Mouse (Mus musculus): ENCODE data around the gene Rangrf.
"Not testable (repeated sequence)": the region's sequence is repeated elsewhere in the genome, so short reads cannot be mapped to it uniquely, and the experiment has no call there.

Gene Rangrf

GRCm38 (mm10) chr11:68946001-68946400, 29.0 kb downstream of the Rangrf start:
- no peaks in the 10 kb centered on the region for H3K9me3 ChIP-seq (ENCODE audit: low read length)
- peaks cover 19% of the 10 kb centered on the region for H3K36me3 ChIP-seq (ENCODE audit: insufficient read depth, low read length)
- TF ChIP-seq NANOG (IDR thresholded peaks at IDR 0.05; ENCODE audit: borderline replicate concordance, low read length) (no peak), POU5F1 (IDR thresholded peaks at IDR 0.05; ENCODE audit: borderline replicate concordance, low read length) (no peak), CTCF (conservative IDR thresholded peaks at IDR 0.05; ENCODE audit: low read length) (no peak)
- H3K4me3 ChIP-seq (replicated peaks; ENCODE audit: low read length) = no peak overlapping the region
- peaks cover 20% of the 10 kb centered on the region for H3K4me1 ChIP-seq (replicated peaks; ENCODE audit: low read depth, low read length)
- peaks cover 34% of the 10 kb centered on the region for H3K27me3 ChIP-seq (ENCODE audit: insufficient read depth, low read length)

DNA sequence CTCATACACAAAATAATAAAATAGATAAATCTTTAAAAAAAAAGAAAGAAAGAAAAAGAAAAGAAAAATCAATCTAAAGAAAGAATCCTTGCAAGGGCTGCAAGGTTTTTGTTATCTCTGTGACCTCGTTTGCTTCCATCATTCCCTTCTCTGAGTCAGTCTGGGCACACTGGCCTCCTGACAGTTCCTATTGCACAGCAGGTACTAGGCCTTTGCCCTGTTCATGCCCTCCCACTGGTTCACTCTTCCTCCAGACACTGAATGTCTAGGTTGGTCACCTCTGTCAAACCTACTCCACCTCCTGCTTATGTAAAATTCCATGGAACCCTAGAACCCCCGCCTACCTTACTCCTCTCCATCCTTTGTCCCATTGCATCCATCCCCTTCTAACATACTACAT, 29.7 kb downstream of the Rangrf start:
- TF ChIP-seq NANOG (IDR thresholded peaks at IDR 0.05; ENCODE audit: borderline replicate concordance, low read length) (no peak), POU5F1 (IDR thresholded peaks at IDR 0.05; ENCODE audit: borderline replicate concordance, low read length) (no peak), CTCF (conservative IDR thresholded peaks at IDR 0.05; ENCODE audit: low read length) (no peak)
- Histone ChIP-seq H3K9me3 (ENCODE audit: low read length) (no peaks in the 10 kb centered on the region), H3K4me3 (replicated peaks; ENCODE audit: low read length) (no peak overlapping the region), H3K27me3 (ENCODE audit: insufficient read depth, low read length) (peaks cover 32% of the 10 kb centered on the region), H3K36me3 (ENCODE audit: insufficient read depth, low read length) (peaks cover 16% of the 10 kb centered on the region), H3K4me1 (replicated peaks; ENCODE audit: low read depth, low read length) (peaks cover 26% of the 10 kb centered on the region)

- peaks cover 34% of the 10 kb centered on the region for H3K4me1 ChIP-seq (replicated peaks; ENCODE audit: low read depth, low read length)
- no peak for TF ChIP-seq POU5F1 (IDR thresholded peaks at IDR 0.05; ENCODE audit: borderline replicate concordance, low read length)
- no peak for TF ChIP-seq CTCF (conservative IDR thresholded peaks at IDR 0.05; ENCODE audit: low read length)
- TF ChIP-seq NANOG (IDR thresholded peaks at IDR 0.05; ENCODE audit: borderline replicate concordance, low read length) = no peak
Measured at GRCm38 (mm10) chr11:68942731-68943130, 32.3 kb downstream of the Rangrf start.

GRCm38 (mm10) chr11:68940516-68940915, 34.5 kb downstream of the Rangrf start:
- H3K4me1 ChIP-seq (replicated peaks; ENCODE audit: low read depth, low read length) = peaks cover 19% of the 10 kb centered on the region
- H3K9me3 ChIP-seq (ENCODE audit: low read length) = no peaks in the 10 kb centered on the region
- peak overlapping the region; percentile 73 for H3K4me3 ChIP-seq (replicated peaks; ENCODE audit: low read length)
- TF ChIP-seq POU5F1 (IDR thresholded peaks at IDR 0.05; ENCODE audit: borderline replicate concordance, low read length) = no peak
- TF ChIP-seq NANOG (IDR thresholded peaks at IDR 0.05; ENCODE audit: borderline replicate concordance, low read length) = no peak
- TF ChIP-seq CTCF (conservative IDR thresholded peaks at IDR 0.05; ENCODE audit: low read length) = no peak
- H3K27me3 ChIP-seq (ENCODE audit: insufficient read depth, low read length) = peaks cover 3% of the 10 kb centered on the region; the same call in 1 of the 2 replicates
- H3K36me3 ChIP-seq (ENCODE audit: insufficient read depth, low read length) = peaks cover 12% of the 10 kb centered on the region

More at GRCm38 (mm10) chr11:68942731-68943130, 32.3 kb downstream of the Rangrf start:
- H3K9me3 ChIP-seq (ENCODE audit: low read length) = no peaks in the 10 kb centered on the region
- peaks cover 22% of the 10 kb centered on the region for H3K27me3 ChIP-seq (ENCODE audit: insufficient read depth, low read length)
- H3K36me3 ChIP-seq (ENCODE audit: insufficient read depth, low read length) = peaks cover 12% of the 10 kb centered on the region
- no peak overlapping the region for H3K4me3 ChIP-seq (replicated peaks; ENCODE audit: low read length)

- peaks cover 19% of the 10 kb centered on the region for H3K4me1 ChIP-seq (replicated peaks; ENCODE audit: low read depth, low read length)
- H3K9me3 ChIP-seq (ENCODE audit: low read length) = no peaks in the 10 kb centered on the region
- H3K27me3 ChIP-seq (ENCODE audit: insufficient read depth, low read length) = peaks cover 2% of the 10 kb centered on the region; the same call in 1 of the 2 replicates
- H3K4me3 ChIP-seq (replicated peaks; ENCODE audit: low read length) = peak overlapping the region; percentile 73
- peaks cover 9% of the 10 kb centered on the region for H3K36me3 ChIP-seq (ENCODE audit: insufficient read depth, low read length)
- no peak for TF ChIP-seq POU5F1 (IDR thresholded peaks at IDR 0.05; ENCODE audit: borderline replicate concordance, low read length)
- no peak for TF ChIP-seq CTCF (conservative IDR thresholded peaks at IDR 0.05; ENCODE audit: low read length)
- TF ChIP-seq NANOG (IDR thresholded peaks at IDR 0.05; ENCODE audit: borderline replicate concordance, low read length) = no peak
Measured at GRCm38 (mm10) chr11:68939451-68940304, 35.3 kb downstream of the Rangrf start.

- not testable (repeated sequence) for H3K4me3 ChIP-seq (replicated peaks; ENCODE audit: low read length); H3K27me3 ChIP-seq (ENCODE audit: insufficient read depth, low read length)
- peaks cover 19% of the 10 kb centered on the region for H3K4me1 ChIP-seq (replicated peaks; ENCODE audit: low read depth, low read length)
Measured at GRCm38 (mm10) chr11:68936951-68937350, 38.0 kb downstream of the Rangrf start.

DNA sequence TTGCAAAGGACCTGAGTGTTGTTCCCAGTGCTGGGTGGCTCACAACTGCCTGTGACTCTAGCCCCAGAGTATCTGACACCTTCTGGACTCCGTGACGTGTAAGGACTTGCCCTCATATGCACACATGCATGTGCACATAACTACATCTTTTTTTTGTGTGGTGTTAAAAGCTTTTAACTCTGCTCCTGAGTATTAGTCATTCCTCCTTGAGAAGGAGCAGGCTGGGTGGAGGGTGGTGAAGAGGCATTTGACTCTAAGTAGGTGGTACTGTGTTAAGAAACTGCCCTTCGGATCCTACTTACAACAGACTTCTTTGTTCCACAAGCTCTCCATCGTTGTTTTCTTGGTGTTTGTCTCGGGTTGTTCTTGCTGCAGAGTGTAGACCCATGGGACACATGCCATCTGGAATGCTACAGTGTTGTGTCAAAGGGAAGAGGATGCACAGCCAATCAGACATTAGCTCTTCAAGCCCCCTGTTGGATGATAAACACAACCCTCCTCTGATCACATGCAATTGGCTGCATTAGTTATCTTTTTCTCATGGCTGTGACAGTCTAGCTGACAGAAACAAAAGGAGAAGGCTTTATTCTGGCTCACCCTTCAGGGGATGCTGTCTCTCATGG, 41.0 kb downstream of the Rangrf start:
- TF ChIP-seq NANOG (IDR thresholded peaks at IDR 0.05; ENCODE audit: borderline replicate concordance, low read length) (no peak), POU5F1 (IDR thresholded peaks at IDR 0.05; ENCODE audit: borderline replicate concordance, low read length) (no peak), CTCF (conservative IDR thresholded peaks at IDR 0.05; ENCODE audit: low read length) (no peak)

More at GRCm38 (mm10) chr11:68936951-68937350, 38.0 kb downstream of the Rangrf start:
- H3K9me3 ChIP-seq (ENCODE audit: low read length); H3K36me3 ChIP-seq (ENCODE audit: insufficient read depth, low read length): not testable (repeated sequence)

DNA sequence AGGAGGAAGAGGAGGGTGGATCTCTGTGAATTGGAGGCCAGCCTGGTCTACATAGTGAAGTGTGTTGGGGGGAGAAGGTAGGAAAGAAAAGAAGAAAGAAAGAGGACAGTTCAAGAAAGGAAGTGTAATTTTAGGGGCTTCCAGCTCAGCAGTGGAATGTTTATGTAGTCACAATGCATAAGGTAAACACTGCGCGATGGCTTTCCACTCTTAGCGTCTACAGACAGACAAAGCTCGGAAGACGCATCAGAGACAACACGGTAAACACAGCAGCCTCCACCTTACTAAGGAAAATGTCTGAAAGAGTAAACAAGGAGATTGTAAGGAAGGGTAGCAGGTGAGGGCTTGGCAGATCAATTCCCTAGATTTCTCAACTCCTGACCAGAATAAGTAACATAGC, 45.0 kb downstream of the Rangrf start:
- Histone ChIP-seq H3K9me3 (ENCODE audit: low read length) (no peaks in the 10 kb centered on the region), H3K4me1 (replicated peaks; ENCODE audit: low read depth, low read length) (peaks cover 8% of the 10 kb centered on the region; the same call in 1 of the 2 replicates), H3K4me3 (replicated peaks; ENCODE audit: low read length) (no peak overlapping the region), H3K27me3 (ENCODE audit: insufficient read depth, low read length) (peaks cover 19% of the 10 kb centered on the region), H3K36me3 (ENCODE audit: insufficient read depth, low read length) (no peaks in the 10 kb centered on the region)
- TF ChIP-seq POU5F1 (IDR thresholded peaks at IDR 0.05; ENCODE audit: borderline replicate concordance, low read length) (no peak), NANOG (IDR thresholded peaks at IDR 0.05; ENCODE audit: borderline replicate concordance, low read length) (no peak), CTCF (conservative IDR thresholded peaks at IDR 0.05; ENCODE audit: low read length) (no peak)

More for the DNA sequence above, 41.0 kb downstream of the Rangrf start:
- Histone ChIP-seq H3K27me3 (ENCODE audit: insufficient read depth, low read length) (peaks cover 4% of the 10 kb centered on the region; the same call in 1 of the 2 replicates), H3K36me3 (ENCODE audit: insufficient read depth, low read length) (no peaks in the 10 kb centered on the region), H3K4me3 (replicated peaks; ENCODE audit: low read length) (no peak overlapping the region), H3K9me3 (ENCODE audit: low read length) (no peaks in the 10 kb centered on the region), H3K4me1 (replicated peaks; ENCODE audit: low read depth, low read length) (peaks cover 1% of the 10 kb centered on the region)

Measured in E14TG2a.4 (cell line).